Mouse (Mus musculus) forebrain, embryonic 11.5 days (tissue): Measurements from ENCODE around the gene Cdc42ep4. TPM values are rescaled to one million over a fixed set of nuclear protein-coding genes. Genes with fewer than 3 reads are reported as not detected.

Experiments used
- ATAC-seq: fragments of 200-750 bp; cut with Nextera tagmentation; replicated peaks from 2 replicates; pipeline ENCODE4 v1.8.0; 2017; ENCODE audit warnings: moderate TSS enrichment; ENCODE audit not compliant: low FRiP score
- DNase-seq: peaks from one replicate; pipeline ENCODE4 v3.0.0-alpha.2; 2017; ENCODE audit warnings: low spot score
- H3K27ac ChIP-seq: fragments of 300-500 bp; sonication (generic); 2 replicates; pipeline ENCODE4 v1.5.1; 2014; ENCODE audit warnings: low read depth, low read length
- H3K27me3 ChIP-seq: fragments of 300-500 bp; sonication (generic); 2 replicates; pipeline ENCODE4 v1.6.1; 2014; ENCODE audit warnings: mild to moderate bottlenecking, low read length, mixed read lengths; ENCODE audit not compliant: control insufficient read depth, insufficient read depth
- H3K36me3 ChIP-seq: fragments of 300-500 bp; sonication (generic); 2 replicates; pipeline ENCODE4 v1.6.1; 2014; ENCODE audit warnings: mild to moderate bottlenecking, low read length, moderate library complexity, mixed read lengths; ENCODE audit not compliant: control insufficient read depth, insufficient read depth
- H3K4me1 ChIP-seq: fragments of 300-500 bp; sonication (generic); replicated peaks from 2 replicates; pipeline ENCODE4 v1.6.1; 2014; ENCODE audit warnings: low read length, mixed read lengths; ENCODE audit not compliant: control insufficient read depth, insufficient read depth
- H3K4me2 ChIP-seq: fragments of 300-500 bp; sonication (generic); 2 replicates; pipeline ENCODE4 v1.6.1; 2014; ENCODE audit warnings: low read depth, mild to moderate bottlenecking, low read length, moderate library complexity, mixed read lengths; ENCODE audit not compliant: severe bottlenecking
- H3K4me3 ChIP-seq: fragments of 300-500 bp; sonication (generic); 2 replicates; pipeline ENCODE4 v1.5.1; 2014; ENCODE audit warnings: low read depth, low read length
- H3K9ac ChIP-seq: fragments of 300-500 bp; sonication (generic); 2 replicates; pipeline ENCODE4 v1.6.1; 2014; ENCODE audit warnings: low read length
- H3K9me3 ChIP-seq: fragments of 300-500 bp; sonication (generic); 2 replicates; pipeline ENCODE4 v1.6.1; 2016; ENCODE audit warnings: low read length, mixed read lengths; ENCODE audit not compliant: control insufficient read depth
- WGBS: fragments of 180-500 bp; shearing (Covaris S2); extraction: QIAGEN DNeasy Blood & Tissue Kit; methylation state at CpG from one replicate; pipeline ENCODE4 v1.1.7; 2014; 5-methylcytosine and 5-hydroxymethylcytosine counted together
- polyA plus RNA-seq: library from polyadenylated mRNA; unstranded; fragments of >200 nt; fragmentation: Nextera tagmentation; extraction: Ambion mirVana; gene quantifications from 2 replicates; pipeline ENCODE4 v1.2.1, GENCODE M21; 2014

Cdc42ep4 gene
- 78.5 and 88.6 TPM in 2 replicates for polyA plus RNA-seq

- Histone ChIP-seq H3K27me3 (no peaks in the 10 kb centered on the region), H3K4me3 (peak within 1 kb of the TSS; percentile 57), H3K9me3 (no peaks in the 10 kb centered on the region), H3K9ac (peak within 1 kb of the TSS; percentile 71), H3K36me3 (no peaks in the 10 kb centered on the region), H3K27ac (peak within 1 kb of the TSS; percentile 89), H3K4me2 (peak within 1 kb of the TSS; percentile 91), H3K4me1 (peaks cover 32% of the 10 kb centered on the region)
- WGBS = under 1% methylated on average over 44 of the region's 44 CpGs
- ATAC-seq (peak; percentile 85), DNase-seq (peak; percentile 96)
These were observed at the start of gene Cdc42ep4 for GRCm38 (mm10) chr11:113751484-113752084. Gene Cdc42ep4, minus strand, starts transcription at chr11:113751881.

- H3K4me3 ChIP-seq = no peak overlapping the region
- WGBS = 95% methylated on average over 12 of the region's 12 CpGs
- peaks cover 22% of the 10 kb centered on the region for H3K4me1 ChIP-seq
- no peak overlapping the region for H3K27ac ChIP-seq
- no peak overlapping the region for H3K4me2 ChIP-seq
- no peaks in the 10 kb centered on the region for H3K36me3 ChIP-seq
- DNase-seq (no peak), ATAC-seq (no peak)
- no peaks in the 10 kb centered on the region for H3K27me3 ChIP-seq
- no peaks in the 10 kb centered on the region for H3K9me3 ChIP-seq
- H3K9ac ChIP-seq = no peak overlapping the region
These were observed 48.3 kb upstream of the Cdc42ep4 start for GRCm38 (mm10) chr11:113800026-113800425.

- no peak overlapping the region for H3K4me2 ChIP-seq
- 56% methylated on average over 14 of the region's 14 CpGs for WGBS
- no peak overlapping the region for H3K9ac ChIP-seq
- DNase-seq (no peak), ATAC-seq (no peak)
- H3K4me3 ChIP-seq = no peak overlapping the region
- H3K36me3 ChIP-seq = no peaks in the 10 kb centered on the region
- no peak overlapping the region for H3K27ac ChIP-seq
- peaks cover 22% of the 10 kb centered on the region for H3K4me1 ChIP-seq
- H3K9me3 ChIP-seq = no peaks in the 10 kb centered on the region
- H3K27me3 ChIP-seq = no peaks in the 10 kb centered on the region
These were observed 47.4 kb upstream of the Cdc42ep4 start for GRCm38 (mm10) chr11:113799041-113799447.

GRCm38 (mm10) chr11:113798011-113798410, 46.3 kb upstream of the Cdc42ep4 start:
- Histone ChIP-seq H3K9ac (peak overlapping the region; percentile 5; the same call in 1 of the 2 replicates), H3K27me3 (no peaks in the 10 kb centered on the region), H3K4me1 (peaks cover 22% of the 10 kb centered on the region), H3K27ac (peak overlapping the region; percentile 0; the same call in 1 of the 2 replicates), H3K9me3 (no peaks in the 10 kb centered on the region), H3K4me3 (no peak overlapping the region), H3K4me2 (no peak overlapping the region), H3K36me3 (no peaks in the 10 kb centered on the region)
- 72% methylated on average over 6 of the region's 6 CpGs for WGBS
- ATAC-seq = 0 out of 2 replicates have a peak, but pooled peaks have one; percentile 1
- no peak for DNase-seq

- no peaks in the 10 kb centered on the region for H3K36me3 ChIP-seq
- H3K9me3 ChIP-seq = no peaks in the 10 kb centered on the region
- H3K27ac ChIP-seq = peak overlapping the region; percentile 0; the same call in 1 of the 2 replicates
- 52% methylated on average over 19 of the region's 19 CpGs for WGBS
- ATAC-seq (peak; percentile 51), DNase-seq (peak; percentile 51)
- no peak overlapping the region for H3K4me2 ChIP-seq
- no peak overlapping the region for H3K4me3 ChIP-seq
- H3K9ac ChIP-seq = peak overlapping the region; percentile 5; the same call in 1 of the 2 replicates
- H3K4me1 ChIP-seq = peaks cover 18% of the 10 kb centered on the region
- no peaks in the 10 kb centered on the region for H3K27me3 ChIP-seq
These were observed 45.6 kb upstream of the Cdc42ep4 start for GRCm38 (mm10) chr11:113797014-113797983.

- ATAC-seq (no peak), DNase-seq (peak; percentile 49)
- Histone ChIP-seq H3K36me3 (no peaks in the 10 kb centered on the region), H3K27ac (no peak overlapping the region), H3K4me1 (peaks cover 30% of the 10 kb centered on the region), H3K4me2 (no peak overlapping the region), H3K9ac (no peak overlapping the region), H3K9me3 (no peaks in the 10 kb centered on the region), H3K27me3 (no peaks in the 10 kb centered on the region), H3K4me3 (no peak overlapping the region)
- WGBS = 89% methylated on average over 12 of the region's 12 CpGs
These were observed 44.2 kb upstream of the Cdc42ep4 start for GRCm38 (mm10) chr11:113795846-113796245.

GRCm38 (mm10) chr11:113791357-113792215, 39.9 kb upstream of the Cdc42ep4 start:
- Histone ChIP-seq H3K27me3 (no peaks in the 10 kb centered on the region), H3K36me3 (no peaks in the 10 kb centered on the region), H3K9ac (peak overlapping the region; percentile 32), H3K27ac (peak overlapping the region; percentile 72), H3K4me2 (peak overlapping the region; percentile 3; the same call in 1 of the 2 replicates), H3K4me1 (peaks cover 29% of the 10 kb centered on the region), H3K9me3 (no peaks in the 10 kb centered on the region), H3K4me3 (no peak overlapping the region)
- ATAC-seq (peak; percentile 83), DNase-seq (peak; percentile 74)
- WGBS = 34% methylated on average over 16 of the region's 16 CpGs

- no peak overlapping the region for H3K4me3 ChIP-seq
- 45% methylated on average over 1 of the region's 1 CpGs for WGBS
- no peak overlapping the region for H3K9ac ChIP-seq
- ATAC-seq (no peak), DNase-seq (no peak)
- no peaks in the 10 kb centered on the region for H3K27me3 ChIP-seq
- H3K9me3 ChIP-seq = no peaks in the 10 kb centered on the region
- no peak overlapping the region for H3K27ac ChIP-seq
- H3K4me1 ChIP-seq = peaks cover 44% of the 10 kb centered on the region
- no peaks in the 10 kb centered on the region for H3K36me3 ChIP-seq
- H3K4me2 ChIP-seq = no peak overlapping the region
These were observed 37.4 kb upstream of the Cdc42ep4 start for GRCm38 (mm10) chr11:113789101-113789500.
